ENCODE assay signal across 9 mouse cellular contexts in genomic region chr8:88266170-88266800, GRCm38 (mm10). TPM values are rescaled to one million over a fixed set of nuclear protein-coding genes. Genes with fewer than 3 reads are reported as not detected.
A peak's percentile ranks its signal among the peaks of the same experiment; 100 is the strongest.
DNase-seq lines count a peak whose midpoint lies in the region; ATAC-seq and TF ChIP-seq lines count a peak whose summit lies in the region.
"Had no signal": no experiment of that assay in that cellular context is flagged by ENCODE, and none has a peak within 500 bp of the region (broad histone marks: within the 10 kb centered on the region; RNA-seq: fewer than 3 reads in every experiment).

No protein-coding gene starts in this region.

- H3K27me3 ChIP-seq in kidney, adult 2 months (replicated peaks; ENCODE audit: control insufficient read depth, insufficient read depth, low read length), result no peaks in the 10 kb centered on the region
- no peaks in the 10 kb centered on the region for H3K27me3 ChIP-seq in kidney, embryonic 14.5 days (ENCODE audit: control insufficient read depth, insufficient read depth, low read length)
- no peaks in the 10 kb centered on the region; the same call in 1 of the 2 replicates for H3K27me3 ChIP-seq in neural tube, embryonic 11.5 days (ENCODE audit: control insufficient read depth, insufficient read depth, low read length)

- H3K9ac ChIP-seq in kidney, embryonic 14.5 days (ENCODE audit: low read depth, low read length), result no peak overlapping the region
- no peak overlapping the region for H3K9ac ChIP-seq in neural tube, embryonic 11.5 days (ENCODE audit: low read length)

- TF ChIP-seq CTCF in kidney, adult 2 months (conservative IDR thresholded peaks at IDR 0.05; ENCODE audit: insufficient read depth, insufficient read length, low read depth, low read length), result peak; percentile 89

- peak; percentile 77 for DNase-seq in kidney, adult 2 months
- DNase-seq in brain, adult 2 months (ENCODE audit: low read depth, low spot score), result peak; percentile 83
- DNase-seq in left cerebral cortex, postnatal 4 days, result peak; percentile 88
- peak; percentile 73 for DNase-seq in neural tube, embryonic 11.5 days (ENCODE audit: low spot score)
- peak; percentile 55 for DNase-seq in thymus, postnatal 0 days (ENCODE audit: low spot score)

- 52% methylated on average over 10 of the region's 10 CpGs for WGBS in kidney, adult 2 months
- WGBS in kidney, embryonic 14.5 days, result 55% methylated on average over 10 of the region's 10 CpGs
- WGBS in neural tube, embryonic 11.5 days, result 55% methylated on average over 10 of the region's 10 CpGs

- no peaks in the 10 kb centered on the region for H3K9me3 ChIP-seq in kidney, embryonic 14.5 days (ENCODE audit: control insufficient read depth, low read length)
- H3K9me3 ChIP-seq in neural tube, embryonic 11.5 days (ENCODE audit: control insufficient read depth, low read length), result no peaks in the 10 kb centered on the region
- H3K9me3 ChIP-seq: heart, embryonic 13.5 days had no signal

- no peak for TF ChIP-seq POLR2A in kidney, adult 2 months (IDR thresholded peaks at IDR 0.05; ENCODE audit: low read depth, low read length)

- no peak overlapping the region for H3K27ac ChIP-seq in kidney, adult 2 months (ENCODE audit: insufficient read depth, low read depth, low read length)
- no peak overlapping the region for H3K27ac ChIP-seq in kidney, embryonic 14.5 days (ENCODE audit: low read depth, low read length)
- no peak overlapping the region for H3K27ac ChIP-seq in neural tube, embryonic 11.5 days (ENCODE audit: low read depth, low read length)
- H3K27ac ChIP-seq: heart, embryonic 13.5 days had no signal

- H3K4me1 ChIP-seq in kidney, adult 2 months (ENCODE audit: control insufficient read depth, insufficient read depth, low read length), result no peaks in the 10 kb centered on the region
- no peaks in the 10 kb centered on the region for H3K4me1 ChIP-seq in kidney, embryonic 14.5 days (ENCODE audit: control insufficient read depth, insufficient read depth, low read length)
- H3K4me1 ChIP-seq in neural tube, embryonic 11.5 days (ENCODE audit: control insufficient read depth, insufficient read depth, low read length), result no peaks in the 10 kb centered on the region

- no peaks in the 10 kb centered on the region for H3K36me3 ChIP-seq in kidney, adult 2 months (ENCODE audit: control insufficient read depth, insufficient read depth, low read length)
- H3K36me3 ChIP-seq in kidney, embryonic 14.5 days (ENCODE audit: control insufficient read depth, insufficient read depth, low read length), result no peaks in the 10 kb centered on the region
- no peaks in the 10 kb centered on the region for H3K36me3 ChIP-seq in neural tube, embryonic 11.5 days (ENCODE audit: control insufficient read depth, insufficient read depth, low read length)
- H3K36me3 ChIP-seq: heart, embryonic 13.5 days had no signal

- H3K4me3 ChIP-seq in kidney, adult 2 months (ENCODE audit: insufficient read depth, low read depth, low read length), result no peak overlapping the region
- no peak overlapping the region for H3K4me3 ChIP-seq in kidney, embryonic 14.5 days (ENCODE audit: low read length)
- no peak overlapping the region for H3K4me3 ChIP-seq in neural tube, embryonic 11.5 days (ENCODE audit: low read depth, low read length)
- H3K4me3 ChIP-seq: heart, embryonic 13.5 days had no signal

- intact Hi-C loops in left cerebral cortex, postnatal 4 days (cut with DNase I), result loop anchor here (5.0 to 10.0 kb wide), 3 partner anchors 91 to 489 kb away; no protein-coding TSS in a partner anchor

- no peak overlapping the region for H3K4me2 ChIP-seq in kidney, embryonic 14.5 days (replicated peaks; ENCODE audit: low read depth, low read length)
- H3K4me2 ChIP-seq in neural tube, embryonic 11.5 days (ENCODE audit: low read depth), result no peak overlapping the region
- H3K4me2 ChIP-seq: heart, embryonic 13.5 days had no signal

- ATAC-seq in kidney, embryonic 14.5 days (ENCODE audit: low FRiP score, low TSS enrichment), result no peak
- ATAC-seq in erythroid progenitor cell, adult 5-6 weeks (replicated peaks; ENCODE audit: low FRiP score, poor library complexity, severe bottlenecking), result peak; percentile 76
- ATAC-seq in inflammation-experienced regulatory T-cells, adult 6 months, result peak; percentile 61
- ATAC-seq in neural tube, embryonic 11.5 days (ENCODE audit: insufficient read depth, low FRiP score, low TSS enrichment), result no peak

RNA-seq across cellular contexts. Expression of gene Adcy7, which starts 5.9 kb away (rescaled TPM):
- polyA plus RNA-seq in kidney, adult 2 months (2012; rRNA removed), result 3.0 and 4.8 TPM in 2 replicates
- 2.0 and 3.1 TPM in 2 replicates for polyA plus RNA-seq in kidney, embryonic 14.5 days (2014; fragmentation: Nextera tagmentation; extraction: Ambion mirVana)
- total RNA-seq in erythroid progenitor cell, adult 5-6 weeks (2015; ENCODE audit: low replicate concordance), result 4.6 and 5.4 TPM in 2 replicates
- 2.4 and 6.3 TPM in 2 replicates for total RNA-seq in erythroid progenitor cell, adult 5-6 weeks (2017; ENCODE audit: low replicate concordance)
- polyA plus RNA-seq in inflammation-experienced regulatory T-cells, adult 6 months (2017; shearing (Covaris generic)), result 100 to 1,000 TPM in 1 of 3 experiments, 10 to 100 TPM in 2; 93.6 to 134 (median 97.2) TPM
- 10 to 100 TPM; 10.1 TPM for total RNA-seq in left cerebral cortex, postnatal 4 days (2021)
- 2.0 and 2.3 TPM in 2 replicates for polyA plus RNA-seq in neural tube, embryonic 11.5 days (2014; fragmentation: Nextera tagmentation; extraction: Ambion mirVana)
- polyA plus RNA-seq in thymus, postnatal 0 days (2015; fragmentation: Nextera tagmentation; extraction: Ambion mirVana), result 16.2 and 21.1 TPM in 2 replicates

Comparison
In these comparisons a context has a peak if more than half of its experiments do, and no peak if none do; other contexts are left out.
1. ATAC-seq: peak in erythroid progenitor cell, adult 5-6 weeks (single experiment) and inflammation-experienced regulatory T-cells, adult 6 months (single experiment); none in kidney, embryonic 14.5 days (single experiment) and neural tube, embryonic 11.5 days (single experiment).
2. Peak in every context shown above with its lines, with median percentiles within 50 percentile points of each other: DNase-seq.